12 mouse cellular contexts compared by ENCODE assay signal in the genomic region with DNA sequence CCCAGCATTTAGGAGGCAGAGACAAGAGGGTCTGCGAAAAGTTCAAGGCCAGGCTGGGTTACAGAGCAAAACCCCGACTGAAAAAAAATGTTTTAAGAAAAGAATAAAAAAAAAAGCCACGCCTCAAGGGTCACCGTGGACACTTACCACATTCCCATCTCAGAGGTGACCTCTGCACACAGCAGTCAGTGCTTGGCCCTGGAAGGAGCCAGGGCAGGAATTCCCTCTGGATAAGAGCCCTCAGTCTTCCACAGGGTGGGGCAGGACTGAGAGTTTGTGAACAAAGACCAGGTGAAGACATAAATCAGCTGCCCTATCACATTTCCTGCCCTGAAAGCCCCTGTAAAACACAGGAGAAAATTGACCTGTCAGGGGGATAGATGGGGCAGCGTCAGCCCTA. TPM values are rescaled to one million over a fixed set of nuclear protein-coding genes. Genes with fewer than 3 reads are reported as not detected.
DNase-seq lines count a peak whose midpoint lies in the region; ATAC-seq and TF ChIP-seq lines count a peak whose summit lies in the region.
"Had no signal": no experiment of that assay in that cellular context is flagged by ENCODE, and none has a peak within 500 bp of the region (broad histone marks: within the 10 kb centered on the region; RNA-seq: fewer than 3 reads in every experiment).

No protein-coding gene starts in this region.

- H3K27ac ChIP-seq in hindbrain, embryonic 12.5 days: peak overlapping the region; percentile 58; the same call in 1 of the 2 replicates
- no peak overlapping the region; the same call in 1 of the 2 replicates for H3K27ac ChIP-seq in hindbrain, embryonic 14.5 days
- H3K27ac ChIP-seq in midbrain, embryonic 13.5 days: no peak overlapping the region
- no peak overlapping the region for H3K27ac ChIP-seq in midbrain, embryonic 15.5 days
- peak overlapping the region; percentile 99 for H3K27ac ChIP-seq in heart, postnatal 0 days (ENCODE audit: low read depth)
- no peak overlapping the region; the same call in 1 of the 2 replicates for H3K27ac ChIP-seq in stomach, embryonic 16.5 days (ENCODE audit: low read length)
- H3K27ac ChIP-seq: embryonic facial prominence, embryonic 13.5 days; hindbrain, embryonic 15.5 days had no signal

- H3K9me3 ChIP-seq in hindbrain, embryonic 12.5 days (replicated peaks): no peaks in the 10 kb centered on the region
- H3K9me3 ChIP-seq in hindbrain, embryonic 14.5 days (ENCODE audit: control insufficient read depth, low read length): no peaks in the 10 kb centered on the region
- H3K9me3 ChIP-seq in midbrain, embryonic 13.5 days: no peaks in the 10 kb centered on the region
- H3K9me3 ChIP-seq in midbrain, embryonic 15.5 days: no peaks in the 10 kb centered on the region
- no peaks in the 10 kb centered on the region for H3K9me3 ChIP-seq in heart, postnatal 0 days (replicated peaks; ENCODE audit: control insufficient read depth, low read length)
- H3K9me3 ChIP-seq in stomach, embryonic 16.5 days (replicated peaks; ENCODE audit: control insufficient read depth, low read length): no peaks in the 10 kb centered on the region
- H3K9me3 ChIP-seq: embryonic facial prominence, embryonic 13.5 days; hindbrain, embryonic 15.5 days had no signal

- no peak overlapping the region for H3K9ac ChIP-seq in hindbrain, embryonic 12.5 days
- no peak overlapping the region for H3K9ac ChIP-seq in hindbrain, embryonic 14.5 days
- 0 out of 2 replicates have a peak overlapping the region, but pooled peaks have one; percentile 10 for H3K9ac ChIP-seq in midbrain, embryonic 13.5 days (replicated peaks)
- H3K9ac ChIP-seq in midbrain, embryonic 15.5 days: no peak overlapping the region
- peak overlapping the region; percentile 52 for H3K9ac ChIP-seq in heart, postnatal 0 days (replicated peaks; ENCODE audit: low read depth, low read length)
- peak overlapping the region; percentile 40; the same call in 1 of the 2 replicates for H3K9ac ChIP-seq in stomach, embryonic 16.5 days (ENCODE audit: low read length)
- H3K9ac ChIP-seq: hindbrain, embryonic 15.5 days had no signal

- no peaks in the 10 kb centered on the region for H3K27me3 ChIP-seq in hindbrain, embryonic 12.5 days
- no peaks in the 10 kb centered on the region for H3K27me3 ChIP-seq in hindbrain, embryonic 14.5 days (ENCODE audit: control insufficient read depth, insufficient read depth, low read length)
- H3K27me3 ChIP-seq in midbrain, embryonic 13.5 days: no peaks in the 10 kb centered on the region
- H3K27me3 ChIP-seq in midbrain, embryonic 15.5 days (replicated peaks): no peaks in the 10 kb centered on the region
- H3K27me3 ChIP-seq in heart, postnatal 0 days (ENCODE audit: control insufficient read depth, insufficient read depth, low read length): no peaks in the 10 kb centered on the region
- H3K27me3 ChIP-seq in stomach, embryonic 16.5 days (ENCODE audit: control insufficient read depth, insufficient read depth, low read length): no peaks in the 10 kb centered on the region
- H3K27me3 ChIP-seq: embryonic facial prominence, embryonic 13.5 days; hindbrain, embryonic 15.5 days had no signal

- TF ChIP-seq EP300 in heart, postnatal 0 days (IDR thresholded peaks at IDR 0.05; ENCODE audit: low read depth): no peak

- DNase-seq in hindbrain, embryonic 14.5 days (ENCODE audit: low spot score): no peak
- no peak for DNase-seq in heart, postnatal 0 days (ENCODE audit: low spot score)
- no peak for DNase-seq in testis, postnatal 14 days (ENCODE audit: low spot score)
- no peak for DNase-seq in ovary, postnatal 10 days (ENCODE audit: low spot score)
- DNase-seq: liver had no signal

- H3K4me2 ChIP-seq in hindbrain, embryonic 12.5 days (replicated peaks): no peak overlapping the region
- no peak overlapping the region for H3K4me2 ChIP-seq in hindbrain, embryonic 14.5 days (replicated peaks)
- no peak overlapping the region for H3K4me2 ChIP-seq in midbrain, embryonic 13.5 days (replicated peaks)
- H3K4me2 ChIP-seq in midbrain, embryonic 15.5 days: no peak overlapping the region
- H3K4me2 ChIP-seq in heart, postnatal 0 days (ENCODE audit: low read depth, low read length): peak overlapping the region; percentile 58
- no peak overlapping the region for H3K4me2 ChIP-seq in stomach, embryonic 16.5 days (ENCODE audit: low read depth, low read length)
- H3K4me2 ChIP-seq: embryonic facial prominence, embryonic 13.5 days; hindbrain, embryonic 15.5 days had no signal

- WGBS in hindbrain, embryonic 12.5 days: 65% methylated on average over 5 of the region's 5 CpGs
- 74% methylated on average over 5 of the region's 5 CpGs for WGBS in hindbrain, embryonic 14.5 days
- 73% methylated on average over 5 of the region's 5 CpGs for WGBS in midbrain, embryonic 13.5 days
- 73% methylated on average over 5 of the region's 5 CpGs for WGBS in midbrain, embryonic 15.5 days
- 55% methylated on average over 5 of the region's 5 CpGs for WGBS in heart, postnatal 0 days
- 35% methylated on average over 5 of the region's 5 CpGs for WGBS in stomach, embryonic 16.5 days

- no peak overlapping the region for H3K4me3 ChIP-seq in hindbrain, embryonic 12.5 days
- H3K4me3 ChIP-seq in hindbrain, embryonic 14.5 days (replicated peaks; ENCODE audit: low read length): no peak overlapping the region
- H3K4me3 ChIP-seq in midbrain, embryonic 13.5 days (replicated peaks): no peak overlapping the region
- no peak overlapping the region for H3K4me3 ChIP-seq in midbrain, embryonic 15.5 days
- H3K4me3 ChIP-seq in heart, postnatal 0 days (ENCODE audit: low read depth, low read length): peak overlapping the region; percentile 37
- H3K4me3 ChIP-seq in stomach, embryonic 16.5 days (replicated peaks; ENCODE audit: low read length): no peak overlapping the region
- H3K4me3 ChIP-seq: embryonic facial prominence, embryonic 13.5 days; hindbrain, embryonic 15.5 days had no signal

- no peaks in the 10 kb centered on the region for H3K36me3 ChIP-seq in hindbrain, embryonic 12.5 days
- no peaks in the 10 kb centered on the region for H3K36me3 ChIP-seq in hindbrain, embryonic 14.5 days (replicated peaks; ENCODE audit: control insufficient read depth, insufficient read depth)
- H3K36me3 ChIP-seq in midbrain, embryonic 13.5 days: no peaks in the 10 kb centered on the region
- no peaks in the 10 kb centered on the region for H3K36me3 ChIP-seq in midbrain, embryonic 15.5 days (replicated peaks)
- H3K36me3 ChIP-seq in heart, postnatal 0 days (replicated peaks; ENCODE audit: control insufficient read depth, insufficient read depth, low read length): no peaks in the 10 kb centered on the region
- H3K36me3 ChIP-seq in stomach, embryonic 16.5 days (ENCODE audit: control insufficient read depth, insufficient read depth, low read length): no peaks in the 10 kb centered on the region
- H3K36me3 ChIP-seq: embryonic facial prominence, embryonic 13.5 days; G1E; hindbrain, embryonic 15.5 days had no signal

- TF ChIP-seq CTCF in heart, postnatal 0 days (IDR thresholded peaks at IDR 0.05; ENCODE audit: low read depth): no peak

- peaks cover 30% of the 10 kb centered on the region for H3K4me1 ChIP-seq in hindbrain, embryonic 12.5 days
- 0 out of 2 replicates have a peak, but pooled peaks cover 4% of the 10 kb centered on the region for H3K4me1 ChIP-seq in hindbrain, embryonic 14.5 days (replicated peaks; ENCODE audit: control insufficient read depth, insufficient read depth, low read length)
- peaks cover 22% of the 10 kb centered on the region for H3K4me1 ChIP-seq in midbrain, embryonic 13.5 days (replicated peaks)
- H3K4me1 ChIP-seq in midbrain, embryonic 15.5 days: peaks cover 7% of the 10 kb centered on the region
- peaks cover 23% of the 10 kb centered on the region for H3K4me1 ChIP-seq in heart, postnatal 0 days (ENCODE audit: control insufficient read depth, insufficient read depth)
- H3K4me1 ChIP-seq in stomach, embryonic 16.5 days (ENCODE audit: control insufficient read depth, insufficient read depth, low read length): peaks cover 15% of the 10 kb centered on the region

- no peak for ATAC-seq in hindbrain, embryonic 12.5 days (ENCODE audit: low FRiP score)
- no peak for ATAC-seq in hindbrain, embryonic 14.5 days (ENCODE audit: low FRiP score)
- no peak for ATAC-seq in midbrain, embryonic 13.5 days
- no peak for ATAC-seq in midbrain, embryonic 15.5 days (replicated peaks)
- ATAC-seq in heart, postnatal 0 days (ENCODE audit: insufficient read depth, low read depth): no peak
- peak; percentile 47; the same call in 1 of the 2 replicates for ATAC-seq in stomach, embryonic 16.5 days (ENCODE audit: insufficient read depth, low FRiP score)

RNA-seq across cellular contexts. Expression of gene Slc38a10, which starts 12.9 kb away (rescaled TPM):
- 121 and 125 TPM in 2 replicates for polyA plus RNA-seq in hindbrain, embryonic 12.5 days (2016; fragmentation: Nextera tagmentation; extraction: Ambion mirVana)
- 92.9 and 93.8 TPM in 2 replicates for polyA plus RNA-seq in hindbrain, embryonic 14.5 days (2014; fragmentation: Nextera tagmentation; extraction: Ambion mirVana)
- 105 and 109 TPM in 2 replicates for polyA plus RNA-seq in midbrain, embryonic 13.5 days (2015; fragmentation: Nextera tagmentation; extraction: Ambion mirVana)
- polyA plus RNA-seq in midbrain, embryonic 15.5 days (2015; fragmentation: Nextera tagmentation; extraction: Ambion mirVana): 116 and 125 TPM in 2 replicates
- 113 and 139 TPM in 2 replicates for total RNA-seq in heart, postnatal 0 days (2014; rRNA removed; ENCODE audit: low replicate concordance)
- polyA plus RNA-seq in heart, postnatal 0 days (2015; fragmentation: Nextera tagmentation; extraction: Ambion mirVana): 56.2 and 65.9 TPM in 2 replicates
- 95.9 and 99.2 TPM in 2 replicates for polyA plus RNA-seq in stomach, embryonic 16.5 days (2015; fragmentation: Nextera tagmentation; extraction: Ambion mirVana)

Comparison
In these comparisons a context has a peak if more than half of its experiments do, and no peak if none do; other contexts are left out.
1. H3K27ac ChIP-seq: peak in hindbrain, embryonic 12.5 days (single experiment) and heart, postnatal 0 days (single experiment); none in hindbrain, embryonic 14.5 days (single experiment), midbrain, embryonic 13.5 days (single experiment), midbrain, embryonic 15.5 days (single experiment) and stomach, embryonic 16.5 days (single experiment).
2. H3K9ac ChIP-seq: peak in midbrain, embryonic 13.5 days (single experiment), heart, postnatal 0 days (single experiment) and stomach, embryonic 16.5 days (single experiment); none in hindbrain, embryonic 12.5 days (single experiment), hindbrain, embryonic 14.5 days (single experiment) and midbrain, embryonic 15.5 days (single experiment).